Mouse (Mus musculus): ENCODE results near the gene Ccdc65.

DNA sequence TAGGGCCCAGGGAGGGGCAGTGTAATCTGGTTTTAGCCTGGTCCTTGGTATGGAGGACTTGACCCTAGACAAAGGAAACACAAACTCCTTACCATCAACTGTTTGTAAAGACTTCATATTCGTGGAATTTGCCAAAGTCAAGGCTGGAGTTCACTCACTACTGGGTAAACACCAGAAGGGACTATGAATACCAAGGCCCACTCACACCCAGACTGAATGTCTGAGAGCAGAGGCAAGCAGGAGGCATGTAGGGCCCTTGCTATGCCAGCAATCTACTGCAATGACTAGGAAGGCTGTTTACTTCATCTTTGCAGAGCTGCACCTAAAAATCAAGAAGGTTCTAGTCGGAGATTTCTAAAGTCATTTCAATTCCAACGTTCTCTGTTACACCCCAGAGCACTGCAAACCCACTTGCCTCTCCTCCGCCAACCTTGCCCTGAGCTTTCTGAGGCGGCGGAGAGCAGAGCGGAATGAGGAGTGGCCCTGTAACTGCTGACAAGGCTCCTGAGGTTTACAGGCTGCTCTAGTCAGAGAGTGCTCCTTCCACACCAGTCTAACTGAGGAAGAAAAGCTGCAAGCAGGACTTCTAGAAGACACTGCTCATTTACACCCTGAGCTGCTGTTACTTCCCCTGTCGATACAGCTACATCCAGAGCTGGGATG is 34.9 kb downstream of the Ccdc65 start:
- TF ChIP-seq EP300 (IDR thresholded peaks at IDR 0.05; ENCODE audit: low read depth) (no peak), CTCF (IDR thresholded peaks at IDR 0.05; ENCODE audit: low read depth) (no peak)

Measured in liver, postnatal 0 days (tissue).